Comparison of ENCODE assay signal across 18 mouse cellular contexts in genomic region chr19:41514836-41515235, GRCm38 (mm10). TPM values are rescaled to one million over a fixed set of nuclear protein-coding genes. Genes with fewer than 3 reads are reported as not detected.
DNase-seq lines count a peak whose midpoint lies in the region; ATAC-seq and TF ChIP-seq lines count a peak whose summit lies in the region.
"Had no signal": no experiment of that assay in that cellular context is flagged by ENCODE, and none has a peak within 500 bp of the region (broad histone marks: within the 10 kb centered on the region; RNA-seq: fewer than 3 reads in every experiment).

No protein-coding gene starts in this region.

- no peak overlapping the region for H3K9ac ChIP-seq in hindbrain, embryonic 15.5 days
- no peak overlapping the region for H3K9ac ChIP-seq in hindbrain, postnatal 0 days (replicated peaks; ENCODE audit: low read length)
- H3K9ac ChIP-seq: embryonic facial prominence, embryonic 12.5 days; neural tube, embryonic 13.5 days had no signal

- H3K27me3 ChIP-seq in hindbrain, embryonic 15.5 days, result no peaks in the 10 kb centered on the region
- H3K27me3 ChIP-seq in hindbrain, postnatal 0 days (ENCODE audit: insufficient read depth, low read length), result no peaks in the 10 kb centered on the region
- H3K27me3 ChIP-seq in cerebellum, adult 2 months (ENCODE audit: control insufficient read depth, insufficient read depth, low read length), result no peaks in the 10 kb centered on the region
- H3K27me3 ChIP-seq: embryonic facial prominence, embryonic 12.5 days; neural tube, embryonic 13.5 days had no signal

- no peak overlapping the region for H3K4me2 ChIP-seq in hindbrain, embryonic 15.5 days
- no peak overlapping the region for H3K4me2 ChIP-seq in hindbrain, postnatal 0 days (ENCODE audit: low read depth, low read length)
- H3K4me2 ChIP-seq: embryonic facial prominence, embryonic 12.5 days; neural tube, embryonic 13.5 days had no signal

- H3K4me1 ChIP-seq in hindbrain, embryonic 15.5 days (replicated peaks), result peaks cover 18% of the 10 kb centered on the region; the same call in 1 of the 2 replicates
- peaks cover 3% of the 10 kb centered on the region; the same call in 1 of the 2 replicates for H3K4me1 ChIP-seq in hindbrain, postnatal 0 days (ENCODE audit: insufficient read depth, low read length)
- H3K4me1 ChIP-seq in cerebellum, adult 2 months (ENCODE audit: control insufficient read depth, insufficient read depth, low read length), result peaks cover 8% of the 10 kb centered on the region
- H3K4me1 ChIP-seq: embryonic facial prominence, embryonic 12.5 days; midbrain, embryonic 10.5 days had no signal

- TF ChIP-seq POLR2A in cerebellum, adult 2 months (IDR thresholded peaks at IDR 0.05; ENCODE audit: borderline replicate concordance, insufficient read depth, low read length), result no peak

- no peak overlapping the region for H3K4me3 ChIP-seq in gastrocnemius, adult 2 months
- H3K4me3 ChIP-seq in hindbrain, embryonic 15.5 days, result no peak overlapping the region
- H3K4me3 ChIP-seq in hindbrain, postnatal 0 days (ENCODE audit: low read length), result no peak overlapping the region
- no peak overlapping the region for H3K4me3 ChIP-seq in cerebellum, adult 2 months (replicated peaks; ENCODE audit: insufficient read depth, low read depth, low read length)
- H3K4me3 ChIP-seq: embryonic facial prominence, embryonic 12.5 days; left cerebral cortex, adult 2 months; midbrain, embryonic 10.5 days; neural tube, embryonic 13.5 days had no signal

- no peaks in the 10 kb centered on the region for H3K36me3 ChIP-seq in hindbrain, embryonic 15.5 days
- no peaks in the 10 kb centered on the region for H3K36me3 ChIP-seq in hindbrain, postnatal 0 days (ENCODE audit: insufficient read depth, low read length)
- H3K36me3 ChIP-seq: embryonic facial prominence, embryonic 12.5 days; midbrain, embryonic 10.5 days; neural tube, embryonic 13.5 days had no signal

- TF ChIP-seq CTCF in gastrocnemius, adult 2 months (IDR thresholded peaks at IDR 0.05), result no peak
- no peak for TF ChIP-seq CTCF in hindbrain, postnatal 0 days (IDR thresholded peaks at IDR 0.05; ENCODE audit: low read depth)
- TF ChIP-seq CTCF in cerebellum, adult 2 months (IDR thresholded peaks at IDR 0.05; ENCODE audit: borderline replicate concordance, insufficient read depth, low read depth, low read length), result no peak

- H3K9me3 ChIP-seq in hindbrain, embryonic 15.5 days, result no peaks in the 10 kb centered on the region
- no peaks in the 10 kb centered on the region for H3K9me3 ChIP-seq in hindbrain, postnatal 0 days (ENCODE audit: low read length)
- H3K9me3 ChIP-seq: embryonic facial prominence, embryonic 12.5 days; midbrain, embryonic 10.5 days; neural tube, embryonic 13.5 days had no signal

- DNase-seq in gastrocnemius, adult 2 months, result peak; percentile 53
- no peak for DNase-seq in gastrocnemius, postnatal 4 days (ENCODE audit: low spot score in 2 of 2)
- no peak for DNase-seq in hindbrain, postnatal 0 days (ENCODE audit: low spot score)
- peak; percentile 35 to 56 for DNase-seq in cerebellum, adult 2 months
- peak; percentile 17 to 27 for DNase-seq in cerebellum, postnatal 36 days
- DNase-seq in left cerebral cortex, adult 9 months (ENCODE audit: low spot score in 2 of 2), result no peak
- no peak for DNase-seq in layer of hippocampus, adult 9-11 months
- DNase-seq: adrenal gland, adult 2 months; heart, postnatal 4 days; kidney, adult 2 months; kidney, postnatal 14 days; lung, postnatal 4 days had no signal

- 0 out of 2 replicates have a peak, but pooled peaks have one; percentile 56 for ATAC-seq in hindbrain, embryonic 15.5 days (ENCODE audit: low FRiP score, low read depth)
- no peak for ATAC-seq in hindbrain, postnatal 0 days
- ATAC-seq: forebrain, embryonic 16.5 days had no signal

- H3K27ac ChIP-seq in gastrocnemius, adult 2 months, result peak overlapping the region; percentile 84
- no peak overlapping the region for H3K27ac ChIP-seq in hindbrain, embryonic 15.5 days (replicated peaks)
- H3K27ac ChIP-seq in hindbrain, postnatal 0 days, result no peak overlapping the region
- peak overlapping the region; percentile 50; the same call in 1 of the 2 replicates for H3K27ac ChIP-seq in cerebellum, adult 2 months (ENCODE audit: insufficient read depth, low read length)
- H3K27ac ChIP-seq: embryonic facial prominence, embryonic 12.5 days; left cerebral cortex, adult 2 months; midbrain, embryonic 10.5 days; neural tube, embryonic 13.5 days had no signal

- intact Hi-C loops in gastrocnemius, adult 2 months (cut with DNase I), result no loop called here

- 84% methylated on average over 1 of the region's 1 CpGs for WGBS in hindbrain, embryonic 15.5 days
- WGBS in hindbrain, postnatal 0 days, result 95% methylated on average over 1 of the region's 1 CpGs
- WGBS in cerebellum, adult 2 months, result 72% methylated on average over 1 of the region's 1 CpGs

RNA-seq across cellular contexts. Expression of gene Lcor, which starts 32.4 kb away (rescaled TPM):
- 10 to 100 TPM; 13.0 to 18.9 TPM for total RNA-seq in gastrocnemius, adult 2 months (2021)
- total RNA-seq in gastrocnemius, postnatal 4 days (2021), result 10 to 100 TPM; 21.7 to 23.8 TPM
- 14.6 and 15.4 TPM in 2 replicates for polyA plus RNA-seq in hindbrain, embryonic 15.5 days (2015; fragmentation: Nextera tagmentation; extraction: Ambion mirVana)
- 12.3 and 13.1 TPM in 2 replicates for total RNA-seq in hindbrain, postnatal 0 days (2014; rRNA removed)
- 11.7 and 12.3 TPM in 2 replicates for polyA plus RNA-seq in hindbrain, postnatal 0 days (2015; fragmentation: Nextera tagmentation; extraction: Ambion mirVana)
- polyA plus RNA-seq in cerebellum, adult 2 months (2012; rRNA removed), result 4.2 and 4.6 TPM in 2 replicates

Comparison
In these comparisons a context has a peak if more than half of its experiments do, and no peak if none do; other contexts are left out.
1. DNase-seq: peak in gastrocnemius, adult 2 months (single experiment), cerebellum, adult 2 months (2 of 2) and cerebellum, postnatal 36 days (2 of 2); none in gastrocnemius, postnatal 4 days (0 of 2), hindbrain, postnatal 0 days (single experiment), left cerebral cortex, adult 9 months (0 of 2) and layer of hippocampus, adult 9-11 months (single experiment).
2. H3K27ac ChIP-seq: peak in gastrocnemius, adult 2 months (single experiment) and cerebellum, adult 2 months (single experiment); none in hindbrain, embryonic 15.5 days (single experiment) and hindbrain, postnatal 0 days (single experiment).